Mouse (Mus musculus) ovary, adult 18-20 months (tissue): ENCODE data around the gene Stpg2.
"Not testable (repeated sequence)": the region's sequence is repeated elsewhere in the genome, so short reads cannot be mapped to it uniquely, and the experiment has no call there.

Source experiments
- DNase-seq: peaks from one replicate; pipeline ENCODE4 v3.0.0; 2022; ENCODE audit warnings: low spot score, mixed read lengths

The Stpg2 gene

GRCm38 (mm10) chr3:139205444-139205998, at the start of gene Stpg2:
TSS of gene Stpg2 (plus strand) at chr3:139205694.
- DNase-seq = peak; percentile 82

- no peak for DNase-seq
Measured at GRCm38 (mm10) chr3:139162146-139162545, 43.3 kb upstream of the Stpg2 start.

GRCm38 (mm10) chr3:139162658-139163057, 42.8 kb upstream of the Stpg2 start:
- DNase-seq = no peak

GRCm38 (mm10) chr3:139168510-139169269, 36.8 kb upstream of the Stpg2 start:
- no peak for DNase-seq

- no peak for DNase-seq
Measured at GRCm38 (mm10) chr3:139169740-139170139, 35.8 kb upstream of the Stpg2 start.

GRCm38 (mm10) chr3:139176936-139177335, 28.6 kb upstream of the Stpg2 start:
- no peak for DNase-seq

GRCm38 (mm10) chr3:139191541-139191940, 14.0 kb upstream of the Stpg2 start:
- DNase-seq = no peak

- no peak for DNase-seq
Measured at GRCm38 (mm10) chr3:139193917-139194316, 11.6 kb upstream of the Stpg2 start.

- no peak for DNase-seq
Measured at GRCm38 (mm10) chr3:139198412-139198811, 7.1 kb upstream of the Stpg2 start.

- no peak for DNase-seq
Measured at GRCm38 (mm10) chr3:139200324-139200723, 5.2 kb upstream of the Stpg2 start.

- no peak for DNase-seq
Measured at GRCm38 (mm10) chr3:139216945-139217344, 11.5 kb downstream of the Stpg2 start.

- no peak for DNase-seq
Measured at GRCm38 (mm10) chr3:139225123-139225522, 19.6 kb downstream of the Stpg2 start.

- DNase-seq = no peak
Measured at GRCm38 (mm10) chr3:139226811-139227210, 21.3 kb downstream of the Stpg2 start.

- no peak for DNase-seq
Measured at GRCm38 (mm10) chr3:139245219-139245618, 39.7 kb downstream of the Stpg2 start.

- no peak for DNase-seq
Measured at GRCm38 (mm10) chr3:139246508-139246907, 41.0 kb downstream of the Stpg2 start.

- DNase-seq = not testable (repeated sequence)
Measured at GRCm38 (mm10) chr3:139262359-139262758, 56.9 kb downstream of the Stpg2 start.

GRCm38 (mm10) chr3:139297909-139298308, 92.4 kb downstream of the Stpg2 start:
- no peak for DNase-seq

- no peak for DNase-seq
Measured at GRCm38 (mm10) chr3:139308078-139308809, 102.8 kb downstream of the Stpg2 start.

GRCm38 (mm10) chr3:139311721-139312120, 106.2 kb downstream of the Stpg2 start:
- no peak for DNase-seq

- no peak for DNase-seq
Measured at GRCm38 (mm10) chr3:139380494-139380893, 175.0 kb downstream of the Stpg2 start.

GRCm38 (mm10) chr3:139397077-139397865, 191.8 kb downstream of the Stpg2 start:
- no peak for DNase-seq

- no peak for DNase-seq
Measured at GRCm38 (mm10) chr3:139404673-139405072, 199.2 kb downstream of the Stpg2 start.
